Mouse (Mus musculus): Measurements from ENCODE around the gene Gm40193. TPM values are rescaled to one million over a fixed set of nuclear protein-coding genes. Genes with fewer than 3 reads are reported as not detected.
"Not testable (repeated sequence)": the region's sequence is repeated elsewhere in the genome, so short reads cannot be mapped to it uniquely, and the experiment has no call there.

Gene Gm40193
- not detected in 2 replicates for polyA plus RNA-seq (2016; fragmentation: Nextera tagmentation; extraction: Ambion mirVana)

GRCm38 (mm10) chr11:70532839-70533238 is at the start of gene Gm40193:
TSS of gene Gm40193 (minus strand) at chr11:70532939.
- Histone ChIP-seq H3K27ac (no peak within 1 kb of the TSS), H3K36me3 (peaks cover 20% of the 10 kb centered on the region), H3K9me3 (no peaks in the 10 kb centered on the region), H3K4me1 (replicated peaks) (no peaks in the 10 kb centered on the region), H3K4me3 (no peak within 1 kb of the TSS), H3K27me3 (ENCODE audit: insufficient read depth, poor library complexity, severe bottlenecking) (no peaks in the 10 kb centered on the region)
- no peak for DNase-seq (ENCODE audit: low spot score)
- 84% methylated on average over 6 of the region's 6 CpGs for WGBS

GRCm38 (mm10) chr11:70582196-70582595 is 49.5 kb upstream of the Gm40193 start:
- H3K36me3 ChIP-seq: no peaks in the 10 kb centered on the region
- WGBS: 81% methylated on average over 3 of the region's 3 CpGs
- no peaks in the 10 kb centered on the region for H3K9me3 ChIP-seq
- no peaks in the 10 kb centered on the region for H3K27me3 ChIP-seq (ENCODE audit: insufficient read depth, poor library complexity, severe bottlenecking)
- H3K27ac ChIP-seq: no peak overlapping the region
- peaks cover 43% of the 10 kb centered on the region for H3K4me1 ChIP-seq (replicated peaks)
- no peak overlapping the region for H3K4me3 ChIP-seq
- no peak for DNase-seq (ENCODE audit: low spot score)

- Histone ChIP-seq H3K27ac (no peak overlapping the region), H3K9me3 (no peaks in the 10 kb centered on the region), H3K27me3 (ENCODE audit: insufficient read depth, poor library complexity, severe bottlenecking) (no peaks in the 10 kb centered on the region), H3K4me1 (replicated peaks) (peaks cover 43% of the 10 kb centered on the region), H3K36me3 (no peaks in the 10 kb centered on the region), H3K4me3 (no peak overlapping the region)
- no peak for DNase-seq (ENCODE audit: low spot score)
- WGBS: 87% methylated on average over 3 of the region's 3 CpGs
These were observed 48.2 kb upstream of the Gm40193 start for GRCm38 (mm10) chr11:70580921-70581320.

GRCm38 (mm10) chr11:70580358-70580720 is 47.6 kb upstream of the Gm40193 start:
- no peaks in the 10 kb centered on the region for H3K27me3 ChIP-seq (ENCODE audit: insufficient read depth, poor library complexity, severe bottlenecking)
- DNase-seq (ENCODE audit: low spot score): no peak
- no peak overlapping the region for H3K27ac ChIP-seq
- H3K9me3 ChIP-seq: no peaks in the 10 kb centered on the region
- peaks cover 40% of the 10 kb centered on the region for H3K4me1 ChIP-seq (replicated peaks)
- 69% methylated on average over 5 of the region's 5 CpGs for WGBS
- no peak overlapping the region for H3K4me3 ChIP-seq
- H3K36me3 ChIP-seq: no peaks in the 10 kb centered on the region

GRCm38 (mm10) chr11:70579710-70580357 is 47.1 kb upstream of the Gm40193 start:
- no peaks in the 10 kb centered on the region for H3K27me3 ChIP-seq (ENCODE audit: insufficient read depth, poor library complexity, severe bottlenecking)
- peaks cover 35% of the 10 kb centered on the region for H3K4me1 ChIP-seq (replicated peaks)
- H3K27ac ChIP-seq: 0 out of 2 replicates have a peak overlapping the region, but pooled peaks have one; percentile 3
- no peak for DNase-seq (ENCODE audit: low spot score)
- WGBS: 86% methylated on average over 9 of the region's 9 CpGs
- H3K36me3 ChIP-seq: no peaks in the 10 kb centered on the region
- H3K4me3 ChIP-seq: no peak overlapping the region
- no peaks in the 10 kb centered on the region for H3K9me3 ChIP-seq

- peaks cover 31% of the 10 kb centered on the region for H3K4me1 ChIP-seq (replicated peaks)
- DNase-seq (ENCODE audit: low spot score): no peak
- no peak overlapping the region for H3K27ac ChIP-seq
- no peak overlapping the region for H3K4me3 ChIP-seq
- H3K36me3 ChIP-seq: no peaks in the 10 kb centered on the region
- 94% methylated on average over 6 of the region's 6 CpGs for WGBS
- no peaks in the 10 kb centered on the region for H3K27me3 ChIP-seq (ENCODE audit: insufficient read depth, poor library complexity, severe bottlenecking)
- H3K9me3 ChIP-seq: no peaks in the 10 kb centered on the region
These were observed 46.2 kb upstream of the Gm40193 start for GRCm38 (mm10) chr11:70578962-70579361.

GRCm38 (mm10) chr11:70577201-70577600 is 44.5 kb upstream of the Gm40193 start:
- 89% methylated on average over 3 of the region's 3 CpGs for WGBS
- Histone ChIP-seq H3K36me3 (no peaks in the 10 kb centered on the region), H3K4me1 (replicated peaks) (peaks cover 30% of the 10 kb centered on the region), H3K9me3 (no peaks in the 10 kb centered on the region), H3K27ac (no peak overlapping the region), H3K27me3 (ENCODE audit: insufficient read depth, poor library complexity, severe bottlenecking) (no peaks in the 10 kb centered on the region), H3K4me3 (no peak overlapping the region)
- no peak for DNase-seq (ENCODE audit: low spot score)

GRCm38 (mm10) chr11:70573872-70574271 is 41.1 kb upstream of the Gm40193 start:
- WGBS: 78% methylated on average over 6 of the region's 6 CpGs
- H3K4me3 ChIP-seq: no peak overlapping the region
- peak overlapping the region; percentile 56; the same call in 1 of the 2 replicates for H3K27ac ChIP-seq
- no peaks in the 10 kb centered on the region for H3K27me3 ChIP-seq (ENCODE audit: insufficient read depth, poor library complexity, severe bottlenecking)
- H3K4me1 ChIP-seq (replicated peaks): peaks cover 24% of the 10 kb centered on the region; the same call in 1 of the 2 replicates
- no peak for DNase-seq (ENCODE audit: low spot score)
- H3K36me3 ChIP-seq: no peaks in the 10 kb centered on the region
- no peaks in the 10 kb centered on the region for H3K9me3 ChIP-seq

- WGBS: 65% methylated on average over 5 of the region's 5 CpGs
- Histone ChIP-seq H3K27me3 (ENCODE audit: insufficient read depth, poor library complexity, severe bottlenecking) (no peaks in the 10 kb centered on the region), H3K36me3 (peaks cover 9% of the 10 kb centered on the region; the same call in 1 of the 2 replicates), H3K27ac (no peak overlapping the region), H3K4me1 (replicated peaks) (peaks cover 20% of the 10 kb centered on the region; the same call in 1 of the 2 replicates), H3K9me3 (no peaks in the 10 kb centered on the region), H3K4me3 (no peak overlapping the region)
- no peak for DNase-seq (ENCODE audit: low spot score)
These were observed 39.7 kb upstream of the Gm40193 start for GRCm38 (mm10) chr11:70572348-70572902.

- Histone ChIP-seq H3K36me3 (peaks cover 9% of the 10 kb centered on the region; the same call in 1 of the 2 replicates), H3K4me3 (no peak overlapping the region), H3K9me3 (no peaks in the 10 kb centered on the region), H3K27me3 (ENCODE audit: insufficient read depth, poor library complexity, severe bottlenecking) (no peaks in the 10 kb centered on the region), H3K27ac (no peak overlapping the region), H3K4me1 (replicated peaks) (peaks cover 27% of the 10 kb centered on the region)
- DNase-seq (ENCODE audit: low spot score): no peak
- 85% methylated on average over 1 of the region's 1 CpGs for WGBS
These were observed 38.9 kb upstream of the Gm40193 start for GRCm38 (mm10) chr11:70571641-70572040.

GRCm38 (mm10) chr11:70570614-70571013 is 37.9 kb upstream of the Gm40193 start:
- not testable (repeated sequence) for H3K9me3 ChIP-seq; H3K27me3 ChIP-seq (ENCODE audit: insufficient read depth, poor library complexity, severe bottlenecking); H3K27ac ChIP-seq; H3K36me3 ChIP-seq; DNase-seq (ENCODE audit: low spot score); H3K4me3 ChIP-seq
- 92% methylated on average over 1 of the region's 1 CpGs for WGBS
- peaks cover 37% of the 10 kb centered on the region for H3K4me1 ChIP-seq (replicated peaks)

GRCm38 (mm10) chr11:70566586-70566985 is 33.8 kb upstream of the Gm40193 start:
- Histone ChIP-seq H3K36me3 (peaks cover 9% of the 10 kb centered on the region; the same call in 1 of the 2 replicates), H3K4me3 (no peak overlapping the region), H3K9me3 (no peaks in the 10 kb centered on the region), H3K27ac (no peak overlapping the region), H3K4me1 (replicated peaks) (peaks cover 58% of the 10 kb centered on the region), H3K27me3 (ENCODE audit: insufficient read depth, poor library complexity, severe bottlenecking) (no peaks in the 10 kb centered on the region)
- DNase-seq (ENCODE audit: low spot score): no peak
- WGBS: 77% methylated on average over 7 of the region's 7 CpGs

- Histone ChIP-seq H3K4me1 (replicated peaks) (peaks cover 57% of the 10 kb centered on the region), H3K36me3 (peaks cover 9% of the 10 kb centered on the region; the same call in 1 of the 2 replicates), H3K27ac (no peak overlapping the region; the same call in 1 of the 2 replicates), H3K4me3 (peak overlapping the region; percentile 93), H3K27me3 (ENCODE audit: insufficient read depth, poor library complexity, severe bottlenecking) (no peaks in the 10 kb centered on the region), H3K9me3 (no peaks in the 10 kb centered on the region)
- no peak for DNase-seq (ENCODE audit: low spot score)
- 53% methylated on average over 4 of the region's 4 CpGs for WGBS
These were observed 31.6 kb upstream of the Gm40193 start for GRCm38 (mm10) chr11:70564276-70564873.
